Mouse (Mus musculus): ENCODE results near the gene L3mbtl2. TPM values are rescaled to one million over a fixed set of nuclear protein-coding genes. Genes with fewer than 3 reads are reported as not detected.

L3mbtl2 gene
- polyA plus RNA-seq, 1 experiment from 2014 or later = 9.2 TPM

- peak; percentile 41 for TF ChIP-seq CTCF (IDR thresholded peaks at IDR 0.05; ENCODE audit: low read depth)
- TF ChIP-seq EP300 (optimal IDR thresholded peaks at IDR 0.05) = no peak
- H3K36me3 ChIP-seq (ENCODE audit: control insufficient read depth, insufficient read depth, low read length) = peaks cover 10% of the 10 kb centered on the region
- WGBS = 88% methylated on average over 10 of the region's 10 CpGs
- no peaks in the 10 kb centered on the region for H3K27me3 ChIP-seq (ENCODE audit: control insufficient read depth, insufficient read depth, low read length)
- no peak overlapping the region for H3K4me3 ChIP-seq (ENCODE audit: low read depth, low read length)
- H3K9ac ChIP-seq (ENCODE audit: low read length) = no peak overlapping the region
- H3K27ac ChIP-seq (replicated peaks) = no peak overlapping the region
- no peak for ATAC-seq (ENCODE audit: low FRiP score, low TSS enrichment)
- H3K4me2 ChIP-seq (replicated peaks; ENCODE audit: low read depth) = no peak overlapping the region
- no peak for DNase-seq (ENCODE audit: low spot score)
- H3K9me3 ChIP-seq (ENCODE audit: control insufficient read depth, low read length) = no peaks in the 10 kb centered on the region
- peaks cover 4% of the 10 kb centered on the region; the same call in 1 of the 2 replicates for H3K4me1 ChIP-seq (replicated peaks; ENCODE audit: control insufficient read depth, insufficient read depth)
Observed at GRCm38 (mm10) chr15:81666957-81667356, 3.3 kb downstream of the L3mbtl2 start.

- no peak overlapping the region for H3K27ac ChIP-seq (replicated peaks)
Observed at GRCm38 (mm10) chr15:81670231-81670640, 6.5 kb downstream of the L3mbtl2 start.

GRCm38 (mm10) chr15:81676637-81677036 lies 12.9 kb downstream of the L3mbtl2 start:
- 62% methylated on average over 3 of the region's 3 CpGs for whole genome bisulfite sequencing
- no peak overlapping the region for H3K4me3 ChIP-seq (ENCODE audit: low read depth, low read length)
- H3K4me1 ChIP-seq (replicated peaks; ENCODE audit: control insufficient read depth, insufficient read depth) = no peaks in the 10 kb centered on the region
- H3K27me3 ChIP-seq (ENCODE audit: control insufficient read depth, insufficient read depth, low read length) = no peaks in the 10 kb centered on the region
- ATAC-seq (ENCODE audit: low FRiP score, low TSS enrichment) (no peak), DNase-seq (ENCODE audit: low spot score) (no peak)
- no peak for TF ChIP-seq CTCF (IDR thresholded peaks at IDR 0.05; ENCODE audit: low read depth)
- no peak for TF ChIP-seq EP300 (optimal IDR thresholded peaks at IDR 0.05)
- no peaks in the 10 kb centered on the region; the same call in 1 of the 2 replicates for H3K36me3 ChIP-seq (ENCODE audit: control insufficient read depth, insufficient read depth, low read length)
- H3K27ac ChIP-seq (replicated peaks) = no peak overlapping the region
- H3K9ac ChIP-seq (ENCODE audit: low read length) = no peak overlapping the region
- H3K4me2 ChIP-seq (replicated peaks; ENCODE audit: low read depth) = no peak overlapping the region
- no peaks in the 10 kb centered on the region for H3K9me3 ChIP-seq (ENCODE audit: control insufficient read depth, low read length)

More at GRCm38 (mm10) chr15:81670231-81670640, 6.5 kb downstream of the L3mbtl2 start:
- H3K36me3 ChIP-seq (ENCODE audit: control insufficient read depth, insufficient read depth, low read length) = peaks cover 10% of the 10 kb centered on the region
- no peak overlapping the region for H3K4me3 ChIP-seq (ENCODE audit: low read depth, low read length)
- TF ChIP-seq EP300 (optimal IDR thresholded peaks at IDR 0.05) (no peak), CTCF (IDR thresholded peaks at IDR 0.05; ENCODE audit: low read depth) (peak; percentile 76)
- DNase-seq (ENCODE audit: low spot score) (peak; percentile 62), ATAC-seq (ENCODE audit: low FRiP score, low TSS enrichment) (peak; percentile 76)
- H3K4me1 ChIP-seq (replicated peaks; ENCODE audit: control insufficient read depth, insufficient read depth) = no peaks in the 10 kb centered on the region
- WGBS = 84% methylated on average over 4 of the region's 4 CpGs
- H3K4me2 ChIP-seq (replicated peaks; ENCODE audit: low read depth) = no peak overlapping the region
- H3K9me3 ChIP-seq (ENCODE audit: control insufficient read depth, low read length) = no peaks in the 10 kb centered on the region
- no peak overlapping the region for H3K9ac ChIP-seq (ENCODE audit: low read length)
- H3K27me3 ChIP-seq (ENCODE audit: control insufficient read depth, insufficient read depth, low read length) = no peaks in the 10 kb centered on the region

GRCm38 (mm10) chr15:81680301-81680805 lies 16.7 kb downstream of the L3mbtl2 start:
- Histone ChIP-seq H3K9me3 (ENCODE audit: control insufficient read depth, low read length) (no peaks in the 10 kb centered on the region), H3K4me2 (replicated peaks; ENCODE audit: low read depth) (no peak overlapping the region), H3K27ac (replicated peaks) (no peak overlapping the region), H3K9ac (ENCODE audit: low read length) (no peak overlapping the region), H3K36me3 (ENCODE audit: control insufficient read depth, insufficient read depth, low read length) (peaks cover 8% of the 10 kb centered on the region; the same call in 1 of the 2 replicates), H3K4me1 (replicated peaks; ENCODE audit: control insufficient read depth, insufficient read depth) (no peaks in the 10 kb centered on the region), H3K27me3 (ENCODE audit: control insufficient read depth, insufficient read depth, low read length) (no peaks in the 10 kb centered on the region), H3K4me3 (ENCODE audit: low read depth, low read length) (no peak overlapping the region)
- DNase-seq (ENCODE audit: low spot score) (no peak), ATAC-seq (ENCODE audit: low FRiP score, low TSS enrichment) (no peak)
- WGBS = 83% methylated on average over 4 of the region's 4 CpGs
- TF ChIP-seq EP300 (optimal IDR thresholded peaks at IDR 0.05) (no peak), CTCF (IDR thresholded peaks at IDR 0.05; ENCODE audit: low read depth) (no peak)

GRCm38 (mm10) chr15:81693366-81693966 lies 29.8 kb downstream of the L3mbtl2 start:
- peak overlapping the region; percentile 98 for H3K4me2 ChIP-seq (replicated peaks; ENCODE audit: low read depth)
- no peak for ATAC-seq (ENCODE audit: low FRiP score, low TSS enrichment)
- peak overlapping the region; percentile 49 for H3K4me3 ChIP-seq (ENCODE audit: low read depth, low read length)

More at GRCm38 (mm10) chr15:81693366-81693966, 29.8 kb downstream of the L3mbtl2 start:
- 4% methylated on average over 41 of the region's 41 CpGs for WGBS
- H3K9ac ChIP-seq (ENCODE audit: low read length) = peak overlapping the region; percentile 65
- H3K4me1 ChIP-seq (replicated peaks; ENCODE audit: control insufficient read depth, insufficient read depth) = no peaks in the 10 kb centered on the region
- no peaks in the 10 kb centered on the region for H3K9me3 ChIP-seq (ENCODE audit: control insufficient read depth, low read length)
- H3K27me3 ChIP-seq (ENCODE audit: control insufficient read depth, insufficient read depth, low read length) = 0 out of 2 replicates have a peak, but pooled peaks cover 5% of the 10 kb centered on the region
- H3K27ac ChIP-seq (replicated peaks) = no peak overlapping the region
- no peak for DNase-seq (ENCODE audit: low spot score)
- no peaks in the 10 kb centered on the region for H3K36me3 ChIP-seq (ENCODE audit: control insufficient read depth, insufficient read depth, low read length)
- TF ChIP-seq CTCF (IDR thresholded peaks at IDR 0.05; ENCODE audit: low read depth) (no peak), EP300 (optimal IDR thresholded peaks at IDR 0.05) (no peak)

All from stomach, postnatal 0 days (tissue).